Mouse (Mus musculus): ENCODE measurements around the gene Mras. TPM values are rescaled to one million over a fixed set of nuclear protein-coding genes. Genes with fewer than 3 reads are reported as not detected.
A peak's percentile ranks its signal among the peaks of the same experiment; 100 is the strongest.

The Mras gene
- polyA plus RNA-seq, 1 experiment from 2014 or later = 47.5 TPM

- Histone ChIP-seq H3K4me2 (ENCODE audit: low read length) (no peak overlapping the region), H3K9ac (replicated peaks; ENCODE audit: low read depth, low read length) (no peak overlapping the region), H3K27ac (ENCODE audit: low read length) (no peak overlapping the region), H3K27me3 (replicated peaks; ENCODE audit: control insufficient read depth, insufficient read depth, low read length) (no peaks in the 10 kb centered on the region), H3K4me3 (replicated peaks; ENCODE audit: low read length) (no peak overlapping the region), H3K36me3 (ENCODE audit: control insufficient read depth, insufficient read depth) (peaks cover 8% of the 10 kb centered on the region; the same call in 1 of the 2 replicates), H3K4me1 (replicated peaks; ENCODE audit: control insufficient read depth, insufficient read depth, low read length) (peaks cover 3% of the 10 kb centered on the region; the same call in 1 of the 2 replicates), H3K9me3 (ENCODE audit: control insufficient read depth, low read length) (no peaks in the 10 kb centered on the region)
- WGBS = 64% methylated on average over 5 of the region's 5 CpGs
- peak; percentile 74 for ATAC-seq
These were observed 49.1 kb downstream of the Mras start for GRCm38 (mm10) chr9:99388078-99388477.

- no peak overlapping the region for H3K9ac ChIP-seq (replicated peaks; ENCODE audit: low read depth, low read length)
- no peak overlapping the region for H3K27ac ChIP-seq (ENCODE audit: low read length)
- H3K27me3 ChIP-seq (replicated peaks; ENCODE audit: control insufficient read depth, insufficient read depth, low read length) = no peaks in the 10 kb centered on the region
- H3K4me1 ChIP-seq (replicated peaks; ENCODE audit: control insufficient read depth, insufficient read depth, low read length) = no peaks in the 10 kb centered on the region
- ATAC-seq = no peak
- H3K4me2 ChIP-seq (ENCODE audit: low read length) = no peak overlapping the region
- H3K4me3 ChIP-seq (replicated peaks; ENCODE audit: low read length) = no peak overlapping the region
- H3K9me3 ChIP-seq (ENCODE audit: control insufficient read depth, low read length) = no peaks in the 10 kb centered on the region
- H3K36me3 ChIP-seq (ENCODE audit: control insufficient read depth, insufficient read depth) = 0 out of 2 replicates have a peak, but pooled peaks cover 2% of the 10 kb centered on the region
- WGBS = 86% methylated on average over 9 of the region's 9 CpGs
These were observed 54.6 kb downstream of the Mras start for GRCm38 (mm10) chr9:99382556-99382955.

GRCm38 (mm10) chr9:99379194-99379593, 58.0 kb downstream of the Mras start:
- peak; percentile 24; the same call in 1 of the 2 replicates for ATAC-seq

GRCm38 (mm10) chr9:99376591-99377418, 60.4 kb downstream of the Mras start:
- Histone ChIP-seq H3K36me3 (ENCODE audit: control insufficient read depth, insufficient read depth) (no peaks in the 10 kb centered on the region), H3K27me3 (replicated peaks; ENCODE audit: control insufficient read depth, insufficient read depth, low read length) (no peaks in the 10 kb centered on the region), H3K9ac (replicated peaks; ENCODE audit: low read depth, low read length) (no peak overlapping the region), H3K9me3 (ENCODE audit: control insufficient read depth, low read length) (no peaks in the 10 kb centered on the region), H3K4me3 (replicated peaks; ENCODE audit: low read length) (no peak overlapping the region), H3K4me2 (ENCODE audit: low read length) (no peak overlapping the region), H3K4me1 (replicated peaks; ENCODE audit: control insufficient read depth, insufficient read depth, low read length) (no peaks in the 10 kb centered on the region), H3K27ac (ENCODE audit: low read length) (no peak overlapping the region)
- 6% methylated on average over 14 of the region's 14 CpGs for WGBS
- ATAC-seq = peak; percentile 40; the same call in 1 of the 2 replicates

More at GRCm38 (mm10) chr9:99379194-99379593, 58.0 kb downstream of the Mras start:
- Histone ChIP-seq H3K27ac (ENCODE audit: low read length) (no peak overlapping the region), H3K9me3 (ENCODE audit: control insufficient read depth, low read length) (no peaks in the 10 kb centered on the region), H3K27me3 (replicated peaks; ENCODE audit: control insufficient read depth, insufficient read depth, low read length) (no peaks in the 10 kb centered on the region), H3K4me2 (ENCODE audit: low read length) (no peak overlapping the region), H3K36me3 (ENCODE audit: control insufficient read depth, insufficient read depth) (no peaks in the 10 kb centered on the region), H3K4me3 (replicated peaks; ENCODE audit: low read length) (no peak overlapping the region), H3K4me1 (replicated peaks; ENCODE audit: control insufficient read depth, insufficient read depth, low read length) (no peaks in the 10 kb centered on the region), H3K9ac (replicated peaks; ENCODE audit: low read depth, low read length) (no peak overlapping the region)
- WGBS = 63% methylated on average over 5 of the region's 5 CpGs

GRCm38 (mm10) chr9:99368431-99368830, 68.8 kb downstream of the Mras start:
- no peaks in the 10 kb centered on the region for H3K4me1 ChIP-seq (replicated peaks; ENCODE audit: control insufficient read depth, insufficient read depth, low read length)
- WGBS = 84% methylated on average over 7 of the region's 7 CpGs
- H3K4me3 ChIP-seq (replicated peaks; ENCODE audit: low read length) = no peak overlapping the region
- H3K9ac ChIP-seq (replicated peaks; ENCODE audit: low read depth, low read length) = no peak overlapping the region
- H3K36me3 ChIP-seq (ENCODE audit: control insufficient read depth, insufficient read depth) = no peaks in the 10 kb centered on the region
- H3K27me3 ChIP-seq (replicated peaks; ENCODE audit: control insufficient read depth, insufficient read depth, low read length) = no peaks in the 10 kb centered on the region
- no peaks in the 10 kb centered on the region for H3K9me3 ChIP-seq (ENCODE audit: control insufficient read depth, low read length)
- no peak overlapping the region for H3K27ac ChIP-seq (ENCODE audit: low read length)
- no peak overlapping the region for H3K4me2 ChIP-seq (ENCODE audit: low read length)
- no peak for ATAC-seq

GRCm38 (mm10) chr9:99365906-99366305, 71.3 kb downstream of the Mras start:
- Histone ChIP-seq H3K27ac (ENCODE audit: low read length) (no peak overlapping the region), H3K27me3 (replicated peaks; ENCODE audit: control insufficient read depth, insufficient read depth, low read length) (no peaks in the 10 kb centered on the region), H3K9me3 (ENCODE audit: control insufficient read depth, low read length) (no peaks in the 10 kb centered on the region), H3K4me1 (replicated peaks; ENCODE audit: control insufficient read depth, insufficient read depth, low read length) (no peaks in the 10 kb centered on the region), H3K4me3 (replicated peaks; ENCODE audit: low read length) (no peak overlapping the region), H3K36me3 (ENCODE audit: control insufficient read depth, insufficient read depth) (no peaks in the 10 kb centered on the region), H3K4me2 (ENCODE audit: low read length) (no peak overlapping the region), H3K9ac (replicated peaks; ENCODE audit: low read depth, low read length) (no peak overlapping the region)
- WGBS = 70% methylated on average over 3 of the region's 3 CpGs
- no peak for ATAC-seq

GRCm38 (mm10) chr9:99363076-99363475, 74.1 kb downstream of the Mras start:
- Histone ChIP-seq H3K9ac (replicated peaks; ENCODE audit: low read depth, low read length) (no peak overlapping the region), H3K4me1 (replicated peaks; ENCODE audit: control insufficient read depth, insufficient read depth, low read length) (peaks cover 4% of the 10 kb centered on the region), H3K27ac (ENCODE audit: low read length) (no peak overlapping the region), H3K4me2 (ENCODE audit: low read length) (no peak overlapping the region), H3K27me3 (replicated peaks; ENCODE audit: control insufficient read depth, insufficient read depth, low read length) (peaks cover 6% of the 10 kb centered on the region), H3K36me3 (ENCODE audit: control insufficient read depth, insufficient read depth) (no peaks in the 10 kb centered on the region), H3K4me3 (replicated peaks; ENCODE audit: low read length) (no peak overlapping the region), H3K9me3 (ENCODE audit: control insufficient read depth, low read length) (no peaks in the 10 kb centered on the region)
- ATAC-seq = no peak
- 72% methylated on average over 8 of the region's 8 CpGs for WGBS

GRCm38 (mm10) chr9:99361946-99362345, 75.2 kb downstream of the Mras start:
- H3K9ac ChIP-seq (replicated peaks; ENCODE audit: low read depth, low read length) = no peak overlapping the region
- H3K36me3 ChIP-seq (ENCODE audit: control insufficient read depth, insufficient read depth) = no peaks in the 10 kb centered on the region
- no peak overlapping the region for H3K27ac ChIP-seq (ENCODE audit: low read length)
- ATAC-seq = no peak
- 90% methylated on average over 9 of the region's 9 CpGs for WGBS
- H3K4me1 ChIP-seq (replicated peaks; ENCODE audit: control insufficient read depth, insufficient read depth, low read length) = peaks cover 12% of the 10 kb centered on the region
- H3K4me2 ChIP-seq (ENCODE audit: low read length) = no peak overlapping the region
- H3K27me3 ChIP-seq (replicated peaks; ENCODE audit: control insufficient read depth, insufficient read depth, low read length) = peaks cover 16% of the 10 kb centered on the region
- H3K9me3 ChIP-seq (ENCODE audit: control insufficient read depth, low read length) = no peaks in the 10 kb centered on the region
- H3K4me3 ChIP-seq (replicated peaks; ENCODE audit: low read length) = no peak overlapping the region

- WGBS = 89% methylated on average over 15 of the region's 15 CpGs
- no peak overlapping the region for H3K4me3 ChIP-seq (replicated peaks; ENCODE audit: low read length)
These were observed 78.2 kb downstream of the Mras start for GRCm38 (mm10) chr9:99359012-99359411.

More at GRCm38 (mm10) chr9:99359012-99359411, 78.2 kb downstream of the Mras start:
- peaks cover 25% of the 10 kb centered on the region for H3K27me3 ChIP-seq (replicated peaks; ENCODE audit: control insufficient read depth, insufficient read depth, low read length)
- no peak overlapping the region for H3K4me2 ChIP-seq (ENCODE audit: low read length)
- no peak overlapping the region for H3K9ac ChIP-seq (replicated peaks; ENCODE audit: low read depth, low read length)
- H3K4me1 ChIP-seq (replicated peaks; ENCODE audit: control insufficient read depth, insufficient read depth, low read length) = peaks cover 12% of the 10 kb centered on the region
- H3K36me3 ChIP-seq (ENCODE audit: control insufficient read depth, insufficient read depth) = no peaks in the 10 kb centered on the region
- H3K9me3 ChIP-seq (ENCODE audit: control insufficient read depth, low read length) = no peaks in the 10 kb centered on the region
- H3K27ac ChIP-seq (ENCODE audit: low read length) = no peak overlapping the region
- ATAC-seq = no peak
